Mouse (Mus musculus) left cerebral cortex, adult 11 months (tissue): ENCODE measurements around the gene Olfr98.
"Not testable (repeated sequence)": the region's sequence is repeated elsewhere in the genome, so short reads cannot be mapped to it uniquely, and the experiment has no call there.

Source experiments
- DNase-seq: peaks from one replicate; pipeline ENCODE4 v3.0.0; 2022; ENCODE audit warnings: low spot score

Gene Olfr98

DNA sequence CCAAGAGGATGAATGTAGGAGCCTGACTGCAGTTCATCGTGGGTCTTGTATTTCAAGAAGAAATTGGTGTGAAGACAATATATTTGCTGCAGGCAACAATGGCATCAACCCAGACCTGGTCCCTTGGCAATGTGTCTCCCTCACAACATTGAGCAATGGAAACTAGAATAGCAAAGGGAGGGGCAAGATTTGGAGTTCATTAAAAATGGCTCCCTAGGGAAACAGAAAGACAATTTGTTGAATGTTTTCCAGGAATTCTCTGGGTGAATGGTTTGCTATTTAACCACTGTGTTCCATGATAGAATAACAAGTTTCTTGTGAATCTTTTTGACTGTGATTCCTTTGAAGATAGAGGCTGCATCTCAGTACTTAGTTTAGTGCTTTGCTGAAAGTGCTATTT lies at the start of gene Olfr98:
Gene Olfr98, minus strand, starts transcription at position 124 of the 400 bp plus-strand sequence.
- no peak for DNase-seq

DNA sequence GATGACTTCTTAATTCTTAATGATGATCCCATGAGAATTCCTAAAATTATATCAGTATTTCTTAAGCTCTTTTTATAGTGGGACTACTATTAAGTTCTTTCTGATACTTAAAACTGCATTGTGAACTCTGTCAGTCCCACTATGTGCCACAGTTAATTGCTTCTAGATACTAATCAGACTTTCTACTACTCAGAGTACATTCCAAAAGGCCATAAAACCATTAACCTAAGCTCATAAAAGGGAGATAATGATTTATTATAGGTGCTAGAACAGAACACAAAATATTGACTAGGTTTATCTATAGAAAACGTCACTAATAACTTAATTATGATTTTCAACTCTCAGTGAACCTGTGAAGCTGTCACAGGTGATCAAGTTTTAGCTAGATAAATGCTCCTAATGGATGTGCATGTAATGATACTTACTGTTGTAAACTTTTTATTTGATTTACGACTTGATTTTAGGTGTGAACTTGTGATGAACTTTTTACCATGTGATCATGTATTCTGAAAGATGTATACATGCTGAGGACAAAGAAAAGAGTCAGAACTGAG lies 46.7 kb upstream of the Olfr98 start:
- no peak for DNase-seq

GRCm38 (mm10) chr17:37308483-37308882 lies 44.9 kb upstream of the Olfr98 start:
- no peak for DNase-seq

- DNase-seq, result no peak
These were observed 40.7 kb upstream of the Olfr98 start, which contains the start of gene Olfr101 for GRCm38 (mm10) chr17:37304213-37304612. Gene Olfr101, minus strand, starts transcription at chr17:37304313.

GRCm38 (mm10) chr17:37283360-37283759 lies 19.8 kb upstream of the Olfr98 start, which contains the start of gene Olfr99:
Gene Olfr99, minus strand, starts transcription at chr17:37283460.
- DNase-seq, result no peak

DNA sequence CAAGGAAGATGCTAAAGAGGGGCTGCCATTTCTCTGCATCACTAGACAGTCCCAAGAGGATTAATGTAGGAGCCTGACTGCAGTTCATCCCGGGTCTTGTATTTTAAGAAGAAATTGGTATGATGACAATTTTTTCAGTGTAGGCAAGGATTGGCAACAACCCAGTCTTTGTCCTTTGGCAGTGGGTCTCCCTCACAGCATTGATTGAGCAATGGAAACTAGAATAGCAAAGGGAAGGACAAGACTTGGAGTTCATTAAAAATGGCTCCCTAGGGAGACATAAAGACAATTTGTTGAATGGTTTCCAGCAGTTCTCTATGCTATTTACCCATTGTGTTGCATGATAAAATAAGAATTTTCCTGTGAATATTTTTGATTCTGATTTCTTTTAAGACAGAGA lies 16.8 kb upstream of the Olfr98 start:
- no peak for DNase-seq

DNA sequence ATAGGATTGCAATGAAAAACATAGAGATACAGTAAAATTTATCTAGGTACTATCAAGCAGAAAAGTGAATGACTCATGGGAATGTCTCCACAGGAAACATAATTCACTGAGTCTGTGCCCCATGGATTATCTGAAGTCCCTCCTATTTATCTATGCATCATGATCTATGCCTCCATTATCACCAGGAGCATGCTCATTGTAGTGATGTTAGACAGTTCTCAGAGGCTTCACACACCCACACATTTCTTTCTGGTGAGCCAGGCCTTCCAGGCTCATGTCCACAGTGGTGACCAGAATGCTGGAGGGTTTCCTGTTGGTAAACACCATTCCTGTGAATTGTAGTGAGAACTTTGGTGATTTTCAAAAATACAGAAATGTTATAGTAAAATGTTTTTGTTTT lies 13.0 kb upstream of the Olfr98 start:
- no peak for DNase-seq

GRCm38 (mm10) chr17:37275626-37276248 lies 12.2 kb upstream of the Olfr98 start:
- no peak for DNase-seq

DNA sequence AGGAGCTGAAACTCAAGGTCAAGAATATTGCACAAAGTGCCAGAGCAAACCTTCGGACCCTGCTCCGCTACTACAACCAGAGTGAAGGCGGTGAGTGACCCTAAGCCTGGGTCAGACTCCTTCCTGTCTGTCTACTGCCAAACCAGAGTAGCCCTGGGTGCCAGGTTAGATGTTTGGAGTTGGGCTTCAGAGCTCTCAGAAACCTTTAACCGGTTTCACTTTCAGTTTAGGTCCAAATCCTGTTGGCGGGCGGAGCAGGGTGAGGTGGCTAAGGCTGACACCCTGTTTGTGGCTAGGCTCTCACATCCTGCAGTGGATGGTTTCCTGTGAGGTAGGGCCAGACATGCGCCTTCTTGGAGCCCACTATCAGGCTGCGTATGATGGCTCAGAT lies 7.1 kb upstream of the Olfr98 start:
- DNase-seq, result no peak

GRCm38 (mm10) chr17:37270058-37270701 lies 6.6 kb upstream of the Olfr98 start, which contains the start of gene H2-M3:
Gene H2-M3, plus strand, starts transcription at chr17:37270220.
- DNase-seq, result peak; percentile 85

GRCm38 (mm10) chr17:37250544-37250943 lies 13.0 kb downstream of the Olfr98 start:
- DNase-seq, result peak; percentile 2

- no peak for DNase-seq
These were observed 14.1 kb downstream of the Olfr98 start for GRCm38 (mm10) chr17:37249460-37249859.

GRCm38 (mm10) chr17:37246715-37247114 lies 16.8 kb downstream of the Olfr98 start:
- peak; percentile 47 for DNase-seq

GRCm38 (mm10) chr17:37242198-37242597 lies 21.4 kb downstream of the Olfr98 start:
- no peak for DNase-seq

GRCm38 (mm10) chr17:37237230-37237629 lies 26.3 kb downstream of the Olfr98 start, which contains the start of gene Olfr97:
Gene Olfr97, minus strand, starts transcription at chr17:37237330.
- not testable (repeated sequence) for DNase-seq

- DNase-seq, result no peak
These were observed 41.7 kb downstream of the Olfr98 start for GRCm38 (mm10) chr17:37221879-37222278.

GRCm38 (mm10) chr17:37219846-37220245 lies 43.7 kb downstream of the Olfr98 start, which contains the start of gene Olfr96:
Gene Olfr96, plus strand, starts transcription at chr17:37220146.
- DNase-seq, result no peak

DNA sequence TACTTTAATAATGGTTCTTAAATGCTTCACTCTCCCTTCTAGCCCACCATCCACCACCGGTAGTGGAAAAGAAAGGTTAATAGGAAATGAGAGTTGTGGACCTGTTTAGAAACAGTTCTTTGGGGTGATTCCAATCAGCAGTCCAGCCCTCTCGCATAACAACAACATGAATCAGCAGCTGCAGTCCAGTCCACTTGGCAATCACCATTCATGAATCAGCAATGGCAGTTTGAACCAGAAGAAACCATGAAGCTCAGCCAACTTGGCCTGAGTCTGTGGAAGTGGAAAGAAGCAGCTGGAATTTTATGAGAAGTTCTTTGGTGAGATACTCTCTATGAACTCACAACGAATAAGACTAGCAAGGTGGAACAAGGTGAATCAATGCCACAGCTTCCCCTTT lies 45.1 kb downstream of the Olfr98 start:
- no peak for DNase-seq

- no peak for DNase-seq
These were observed 50.5 kb downstream of the Olfr98 start, which contains the start of gene Olfr95 for GRCm38 (mm10) chr17:37213018-37213417. Gene Olfr95, minus strand, starts transcription at chr17:37213118.
